Mouse (Mus musculus): ENCODE measurements around the gene Coasy.
"Not testable (repeated sequence)": the region's sequence is repeated elsewhere in the genome, so short reads cannot be mapped to it uniquely, and the experiment has no call there.

Gene Coasy

GRCm38 (mm10) chr11:101087682-101088055 lies 5.3 kb downstream of the Coasy start:
- DNase-seq (ENCODE audit: low spot score in 2 of 2): no peak

GRCm38 (mm10) chr11:101089931-101090330 lies 7.6 kb downstream of the Coasy start:
- no peak for DNase-seq (ENCODE audit: low spot score in 2 of 2)

- DNase-seq (ENCODE audit: low spot score in 2 of 2): no peak
These were observed 12.6 kb downstream of the Coasy start for GRCm38 (mm10) chr11:101094930-101095313.

DNA sequence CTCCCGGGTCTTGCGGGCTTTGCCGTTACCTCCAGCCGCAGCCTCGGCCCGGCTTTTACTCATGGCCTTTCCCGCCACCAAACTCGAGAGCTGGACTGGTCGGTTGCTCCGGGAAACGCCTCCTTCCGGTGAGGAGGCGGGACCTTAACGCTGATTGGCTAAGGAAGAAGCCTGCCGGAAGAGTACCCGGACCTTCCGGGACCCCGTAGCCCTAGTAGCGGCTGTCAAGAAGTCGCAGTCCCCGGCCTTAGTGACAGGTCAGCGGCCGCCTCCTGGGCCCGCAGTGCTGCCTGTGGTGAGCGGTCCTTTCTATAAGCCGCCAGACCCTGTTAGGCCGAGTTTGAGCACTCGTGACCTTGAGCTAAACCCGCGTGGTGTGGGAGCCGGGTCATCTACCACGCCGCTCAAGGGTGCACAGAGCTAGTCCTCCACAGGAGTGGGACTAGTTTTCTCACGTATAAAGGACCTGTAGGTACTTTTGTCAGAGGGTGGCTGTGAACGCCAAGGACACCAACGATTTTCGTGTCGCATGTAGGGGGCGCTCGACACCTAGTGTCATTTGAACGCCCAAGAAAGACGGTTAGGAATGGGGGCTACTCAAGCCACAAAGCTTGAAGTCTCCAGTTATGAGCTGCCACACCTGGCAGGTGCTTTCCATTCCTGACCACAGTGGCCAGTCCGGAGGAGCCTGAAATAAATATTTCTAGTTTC lies 13.1 kb downstream of the Coasy start, which contains the start of gene Psmc3ip:
Gene Psmc3ip, minus strand, starts transcription at position 123 of the 711 bp plus-strand sequence.
- peak; percentile 94 to 96 for DNase-seq (ENCODE audit: low spot score in 2 of 2)

- no peak for DNase-seq (ENCODE audit: low spot score in 2 of 2)
These were observed 15.9 kb downstream of the Coasy start for GRCm38 (mm10) chr11:101098231-101098630.

GRCm38 (mm10) chr11:101103011-101103410 lies 20.6 kb downstream of the Coasy start:
- no peak for DNase-seq (ENCODE audit: low spot score in 2 of 2)

DNA sequence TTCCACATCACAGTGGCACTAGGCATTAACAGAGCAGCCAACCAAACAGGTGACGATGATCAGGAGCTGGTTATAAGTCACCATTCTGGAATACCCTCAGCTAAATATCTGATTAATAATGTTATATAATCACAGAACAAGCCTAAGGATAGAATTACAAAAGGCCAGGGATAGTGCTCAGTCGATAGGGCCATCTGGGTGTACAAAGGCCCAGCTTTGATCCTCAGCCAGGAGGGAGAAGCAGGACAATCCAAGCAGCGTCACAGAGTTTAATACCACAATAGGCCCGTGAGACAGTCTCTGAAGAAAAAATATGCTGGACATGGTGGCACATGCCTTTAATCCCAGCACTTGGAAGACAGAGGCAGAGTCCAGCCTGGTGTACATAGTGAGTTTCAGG lies 27.0 kb downstream of the Coasy start:
- DNase-seq (ENCODE audit: low spot score in 2 of 2): no peak

- no peak for DNase-seq (ENCODE audit: low spot score in 2 of 2)
These were observed 28.3 kb downstream of the Coasy start for GRCm38 (mm10) chr11:101110708-101111107.

GRCm38 (mm10) chr11:101111178-101111577 lies 28.8 kb downstream of the Coasy start:
- no peak for DNase-seq (ENCODE audit: low spot score in 2 of 2)

DNA sequence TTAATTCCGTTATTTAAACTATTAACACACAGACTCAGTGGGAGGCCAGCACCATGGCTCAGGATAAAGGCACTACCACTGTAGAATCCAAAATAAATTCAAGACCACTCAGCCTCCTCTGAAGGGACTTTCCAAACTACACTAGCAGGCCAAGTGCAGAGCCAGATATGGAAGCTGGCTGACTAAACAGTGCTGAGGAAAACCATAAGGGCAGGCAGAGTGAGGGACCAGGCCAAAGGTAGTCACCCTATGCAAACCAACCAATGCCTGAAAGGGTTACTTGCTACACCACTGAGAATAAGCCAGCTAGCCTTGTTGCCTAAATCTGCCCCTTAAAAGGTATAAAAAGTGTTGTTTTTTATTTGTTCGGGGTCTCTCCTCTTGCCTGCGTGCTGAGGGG lies 29.8 kb downstream of the Coasy start:
- DNase-seq (ENCODE audit: low spot score in 2 of 2): no peak

DNA sequence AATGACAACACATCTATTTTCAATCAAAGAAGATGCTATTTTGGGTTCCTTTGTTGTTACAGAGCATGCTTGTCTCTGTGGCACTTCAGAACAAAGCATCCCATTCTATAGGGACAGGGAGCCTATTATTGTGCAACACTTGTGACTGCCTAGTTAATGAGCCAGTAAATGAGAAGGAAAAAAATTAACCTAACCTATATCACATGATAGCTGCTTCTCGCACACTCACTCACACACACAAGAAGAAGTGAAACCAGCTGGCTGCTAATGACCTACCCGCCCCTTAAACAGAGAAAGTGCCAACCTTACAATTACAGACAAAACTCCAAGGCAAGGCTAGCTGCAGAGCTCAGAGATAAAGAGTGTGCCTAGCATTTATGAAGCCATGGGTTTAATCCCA lies 33.2 kb downstream of the Coasy start:
- DNase-seq (ENCODE audit: low spot score in 2 of 2): no peak

GRCm38 (mm10) chr11:101118105-101118504 lies 35.7 kb downstream of the Coasy start:
- no peak for DNase-seq (ENCODE audit: low spot score in 2 of 2)

GRCm38 (mm10) chr11:101119131-101119760 lies 36.9 kb downstream of the Coasy start:
- DNase-seq (ENCODE audit: low spot score in 2 of 2): no peak

- peak; percentile 99 to 100 for DNase-seq (ENCODE audit: low spot score in 2 of 2)
These were observed 37.6 kb downstream of the Coasy start, which contains the start of the genes Retreg3 and Tubg1 for GRCm38 (mm10) chr11:101119761-101120544. Gene Retreg3 (minus strand): TSS chr11:101119893. Gene Tubg1 (plus strand): TSS chr11:101119938.

DNA sequence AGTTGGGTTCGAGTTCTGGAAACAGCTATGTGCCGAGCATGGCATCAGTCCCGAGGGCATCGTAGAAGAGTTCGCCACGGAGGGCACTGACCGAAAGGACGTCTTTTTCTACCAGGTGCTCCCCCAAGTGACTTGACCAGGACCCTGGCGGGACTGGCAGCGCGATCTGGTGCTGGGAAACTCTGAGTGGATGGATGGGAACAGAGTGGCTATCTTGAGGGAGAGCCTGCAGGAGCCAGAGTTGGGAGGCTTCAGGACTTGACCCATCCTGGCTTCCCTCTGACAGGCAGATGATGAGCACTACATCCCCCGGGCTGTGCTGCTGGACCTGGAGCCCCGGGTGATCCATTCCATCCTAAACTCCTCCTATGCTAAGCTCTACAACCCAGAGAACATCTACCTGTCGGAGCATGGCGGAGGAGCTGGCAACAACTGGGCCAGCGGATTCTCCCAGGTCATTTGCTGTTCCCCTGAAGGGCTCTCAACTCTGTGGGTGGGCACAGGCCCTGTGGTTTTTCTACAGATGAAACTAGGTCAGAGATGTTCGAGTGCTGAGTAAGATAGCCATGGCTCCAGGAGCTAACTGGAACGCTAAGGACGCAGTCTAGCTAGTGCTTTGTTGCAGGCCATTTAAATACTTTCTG lies 38.3 kb downstream of the Coasy start:
- peak in 1 of 2 experiments; percentile 73 for DNase-seq (ENCODE audit: low spot score in 2 of 2)

- not testable (repeated sequence) for DNase-seq (ENCODE audit: low spot score in 2 of 2)
These were observed 42.1 kb downstream of the Coasy start for GRCm38 (mm10) chr11:101124494-101124893.

- not testable (repeated sequence) for DNase-seq (ENCODE audit: low spot score in 2 of 2)
These were observed 42.6 kb downstream of the Coasy start for GRCm38 (mm10) chr11:101125008-101125407.

DNA sequence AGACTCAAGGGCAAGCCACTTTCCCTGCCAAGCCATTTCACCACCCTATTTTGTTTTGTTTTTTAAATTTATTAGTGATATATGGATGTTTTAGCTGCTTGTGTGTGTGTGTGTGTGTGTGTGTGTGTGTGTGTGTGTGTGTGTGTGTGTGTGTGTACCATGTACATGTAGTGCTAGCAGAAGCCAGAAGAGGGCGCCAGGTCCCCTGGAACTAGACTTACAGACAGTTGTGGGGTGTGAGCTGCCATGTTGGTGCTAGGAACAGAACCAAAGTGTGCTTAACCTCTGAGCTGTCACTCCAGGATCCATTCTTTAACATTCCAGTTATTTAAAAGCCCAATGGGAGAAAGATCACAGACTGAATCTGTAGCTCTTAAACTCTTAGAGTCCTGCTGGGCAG lies 44.7 kb downstream of the Coasy start:
- no peak for DNase-seq (ENCODE audit: low spot score in 2 of 2)

- no peak for DNase-seq (ENCODE audit: low spot score in 2 of 2)
These were observed 46.7 kb downstream of the Coasy start for GRCm38 (mm10) chr11:101128996-101129577.

GRCm38 (mm10) chr11:101130056-101130756 lies 47.8 kb downstream of the Coasy start:
- DNase-seq (ENCODE audit: low spot score in 2 of 2): no peak

DNA sequence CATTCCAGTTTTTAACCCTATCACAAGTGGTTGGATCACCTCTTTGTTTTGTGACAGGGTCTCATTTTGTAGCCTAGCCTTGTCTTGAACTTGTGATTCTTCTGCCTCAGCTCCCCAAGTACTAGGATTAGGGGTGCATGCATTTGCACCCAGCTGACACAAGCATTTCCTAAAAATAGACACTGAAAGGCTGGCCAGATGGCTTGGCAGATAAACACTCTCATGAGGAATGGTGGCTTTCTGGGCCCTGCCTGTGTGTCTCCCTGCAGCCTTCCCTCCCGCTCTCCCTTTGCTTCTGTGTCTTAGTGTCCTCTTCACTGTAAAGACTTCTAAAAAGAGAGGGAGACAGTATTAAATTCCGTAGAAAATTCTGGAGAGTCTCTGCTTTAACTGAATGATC lies 48.8 kb downstream of the Coasy start:
- DNase-seq (ENCODE audit: low spot score in 2 of 2): no peak
